Mouse (Mus musculus) heart, embryonic 11.5 days (tissue): Measurements from ENCODE around the gene Itga6. TPM values are rescaled to one million over a fixed set of nuclear protein-coding genes. Genes with fewer than 3 reads are reported as not detected.

Experiments used
- ATAC-seq: fragments of 200-750 bp; cut with Nextera tagmentation; replicated peaks from 2 replicates; pipeline ENCODE4 v1.8.0; 2017; ENCODE audit warnings: moderate library complexity; ENCODE audit not compliant: insufficient number of reproducible peaks, low FRiP score, low TSS enrichment
- H3K27ac ChIP-seq: fragments of 300-500 bp; sonication (generic); 2 replicates; pipeline ENCODE4 v1.5.1; 2014; ENCODE audit warnings: mild to moderate bottlenecking, low read depth, low read length
- H3K27me3 ChIP-seq: fragments of 300-500 bp; sonication (generic); 2 replicates; pipeline ENCODE4 v1.6.1; 2014; ENCODE audit warnings: mild to moderate bottlenecking, low read length, mixed read lengths; ENCODE audit not compliant: control insufficient read depth, insufficient read depth
- H3K36me3 ChIP-seq: fragments of 300-500 bp; sonication (generic); 2 replicates; pipeline ENCODE4 v1.6.1; 2014; ENCODE audit warnings: mild to moderate bottlenecking, low read length, moderate library complexity, mixed read lengths; ENCODE audit not compliant: control insufficient read depth, insufficient read depth
- H3K4me1 ChIP-seq: fragments of 300-500 bp; sonication (generic); 2 replicates; pipeline ENCODE4 v1.6.1; 2014; ENCODE audit warnings: low read length; ENCODE audit not compliant: control insufficient read depth, insufficient read depth
- H3K4me2 ChIP-seq: fragments of 300-500 bp; sonication (generic); 2 replicates; pipeline ENCODE4 v1.6.1; 2014; ENCODE audit warnings: mild to moderate bottlenecking, moderate library complexity
- H3K4me3 ChIP-seq: fragments of 300-500 bp; sonication (generic); 2 replicates; pipeline ENCODE4 v1.5.1; 2014; ENCODE audit warnings: low read depth, low read length
- H3K9ac ChIP-seq: fragments of 300-500 bp; sonication (generic); 2 replicates; pipeline ENCODE4 v1.6.1; 2014; ENCODE audit warnings: mild to moderate bottlenecking, low read depth, low read length, moderate library complexity
- H3K9me3 ChIP-seq: fragments of 300-500 bp; sonication (generic); replicated peaks from 2 replicates; pipeline ENCODE4 v1.6.1; 2016; ENCODE audit warnings: low read length; ENCODE audit not compliant: control insufficient read depth
- WGBS: fragments of 180-500 bp; shearing (Covaris S2); extraction: QIAGEN DNeasy Blood & Tissue Kit; methylation state at CpG from one replicate; pipeline ENCODE4 v1.1.7; 2014; ENCODE audit not compliant: insufficient replicate concordance; 5-methylcytosine and 5-hydroxymethylcytosine counted together
- polyA plus RNA-seq: library from polyadenylated mRNA; unstranded; fragments of >200 nt; fragmentation: Nextera tagmentation; extraction: Ambion mirVana; gene quantifications from 2 replicates; pipeline ENCODE4 v1.2.1, GENCODE M21; 2014

The Itga6 gene
- polyA plus RNA-seq, 1 experiment from 2014 or later, result 128 TPM

GRCm38 (mm10) chr2:71815279-71815678, 69.9 kb downstream of the Itga6 start:
- H3K27me3 ChIP-seq, result no peaks in the 10 kb centered on the region
- H3K9ac ChIP-seq, result no peak overlapping the region
- H3K36me3 ChIP-seq, result no peaks in the 10 kb centered on the region
- peaks cover 27% of the 10 kb centered on the region for H3K4me1 ChIP-seq
- H3K4me2 ChIP-seq, result no peak overlapping the region
- WGBS, result 37% methylated on average over 5 of the region's 5 CpGs
- ATAC-seq, result no peak
- no peaks in the 10 kb centered on the region for H3K9me3 ChIP-seq
- no peak overlapping the region for H3K27ac ChIP-seq
- H3K4me3 ChIP-seq, result no peak overlapping the region

- H3K4me2 ChIP-seq, result peak overlapping the region; percentile 36; the same call in 1 of the 2 replicates
- no peaks in the 10 kb centered on the region for H3K27me3 ChIP-seq
- WGBS, result 33% methylated on average over 14 of the region's 14 CpGs
- no peaks in the 10 kb centered on the region for H3K9me3 ChIP-seq
- no peak overlapping the region for H3K4me3 ChIP-seq
- ATAC-seq, result no peak
- H3K27ac ChIP-seq, result no peak overlapping the region
- peaks cover 27% of the 10 kb centered on the region for H3K4me1 ChIP-seq
- H3K9ac ChIP-seq, result no peak overlapping the region
- H3K36me3 ChIP-seq, result no peaks in the 10 kb centered on the region
Measured at GRCm38 (mm10) chr2:71816391-71817041, 71.1 kb downstream of the Itga6 start.

- no peak overlapping the region for H3K9ac ChIP-seq
- no peaks in the 10 kb centered on the region for H3K27me3 ChIP-seq
- H3K4me2 ChIP-seq, result no peak overlapping the region
- H3K9me3 ChIP-seq, result no peaks in the 10 kb centered on the region
- ATAC-seq, result no peak
- H3K36me3 ChIP-seq, result 0 out of 2 replicates have a peak, but pooled peaks cover 2% of the 10 kb centered on the region
- 64% methylated on average over 13 of the region's 13 CpGs for WGBS
- no peak overlapping the region for H3K4me3 ChIP-seq
- no peaks in the 10 kb centered on the region for H3K4me1 ChIP-seq
- H3K27ac ChIP-seq, result no peak overlapping the region
Measured at GRCm38 (mm10) chr2:71824146-71824545, 78.7 kb downstream of the Itga6 start.

GRCm38 (mm10) chr2:71827711-71828110, 82.3 kb downstream of the Itga6 start:
- WGBS, result 77% methylated on average over 13 of the region's 13 CpGs
- Histone ChIP-seq H3K36me3 (no peaks in the 10 kb centered on the region), H3K9me3 (no peaks in the 10 kb centered on the region), H3K4me3 (no peak overlapping the region), H3K9ac (no peak overlapping the region), H3K4me1 (no peaks in the 10 kb centered on the region), H3K27ac (no peak overlapping the region), H3K27me3 (no peaks in the 10 kb centered on the region), H3K4me2 (no peak overlapping the region)
- ATAC-seq, result no peak

- Histone ChIP-seq H3K27me3 (no peaks in the 10 kb centered on the region), H3K9ac (no peak overlapping the region), H3K4me2 (no peak overlapping the region), H3K27ac (no peak overlapping the region), H3K9me3 (no peaks in the 10 kb centered on the region), H3K36me3 (no peaks in the 10 kb centered on the region), H3K4me3 (no peak overlapping the region), H3K4me1 (no peaks in the 10 kb centered on the region)
- ATAC-seq, result no peak
- WGBS, result 55% methylated on average over 11 of the region's 11 CpGs
Measured at GRCm38 (mm10) chr2:71828928-71829327, 83.5 kb downstream of the Itga6 start.

GRCm38 (mm10) chr2:71833626-71834025, 88.2 kb downstream of the Itga6 start:
- H3K27ac ChIP-seq, result no peak overlapping the region
- no peak overlapping the region for H3K4me3 ChIP-seq
- H3K4me1 ChIP-seq, result no peaks in the 10 kb centered on the region
- H3K36me3 ChIP-seq, result peaks cover 4% of the 10 kb centered on the region
- ATAC-seq, result no peak
- no peak overlapping the region for H3K9ac ChIP-seq
- no peak overlapping the region for H3K4me2 ChIP-seq
- no peaks in the 10 kb centered on the region for H3K27me3 ChIP-seq
- WGBS, result 74% methylated on average over 6 of the region's 6 CpGs
- H3K9me3 ChIP-seq, result no peaks in the 10 kb centered on the region

- H3K36me3 ChIP-seq, result peaks cover 7% of the 10 kb centered on the region
- 75% methylated on average over 7 of the region's 7 CpGs for WGBS
- no peak overlapping the region for H3K4me3 ChIP-seq
Measured at GRCm38 (mm10) chr2:71834371-71834770, 89.0 kb downstream of the Itga6 start.

GRCm38 (mm10) chr2:71835556-71835955, 90.1 kb downstream of the Itga6 start:
- Histone ChIP-seq H3K4me1 (no peaks in the 10 kb centered on the region), H3K9me3 (no peaks in the 10 kb centered on the region), H3K4me2 (no peak overlapping the region), H3K27ac (no peak overlapping the region), H3K27me3 (no peaks in the 10 kb centered on the region), H3K9ac (no peak overlapping the region), H3K36me3 (peaks cover 10% of the 10 kb centered on the region), H3K4me3 (no peak overlapping the region)
- no peak for ATAC-seq
- WGBS, result 88% methylated on average over 8 of the region's 8 CpGs

More at GRCm38 (mm10) chr2:71834371-71834770, 89.0 kb downstream of the Itga6 start:
- Histone ChIP-seq H3K9ac (no peak overlapping the region), H3K9me3 (no peaks in the 10 kb centered on the region), H3K4me2 (no peak overlapping the region), H3K4me1 (no peaks in the 10 kb centered on the region), H3K27me3 (no peaks in the 10 kb centered on the region), H3K27ac (no peak overlapping the region)
- no peak for ATAC-seq

- Histone ChIP-seq H3K27me3 (no peaks in the 10 kb centered on the region), H3K36me3 (peaks cover 10% of the 10 kb centered on the region), H3K4me2 (no peak overlapping the region), H3K9me3 (no peaks in the 10 kb centered on the region), H3K27ac (no peak overlapping the region), H3K9ac (no peak overlapping the region), H3K4me1 (no peaks in the 10 kb centered on the region), H3K4me3 (no peak overlapping the region)
- WGBS, result 86% methylated on average over 4 of the region's 4 CpGs
- no peak for ATAC-seq
Measured at GRCm38 (mm10) chr2:71836232-71836631, 90.8 kb downstream of the Itga6 start.
